Mouse (Mus musculus): ENCODE results near the gene Col9a2.
A peak's percentile ranks its signal among the peaks of the same experiment; 100 is the strongest.
"Not testable (repeated sequence)": the region's sequence is repeated elsewhere in the genome, so short reads cannot be mapped to it uniquely, and the experiment has no call there.

Col9a2 gene

DNA sequence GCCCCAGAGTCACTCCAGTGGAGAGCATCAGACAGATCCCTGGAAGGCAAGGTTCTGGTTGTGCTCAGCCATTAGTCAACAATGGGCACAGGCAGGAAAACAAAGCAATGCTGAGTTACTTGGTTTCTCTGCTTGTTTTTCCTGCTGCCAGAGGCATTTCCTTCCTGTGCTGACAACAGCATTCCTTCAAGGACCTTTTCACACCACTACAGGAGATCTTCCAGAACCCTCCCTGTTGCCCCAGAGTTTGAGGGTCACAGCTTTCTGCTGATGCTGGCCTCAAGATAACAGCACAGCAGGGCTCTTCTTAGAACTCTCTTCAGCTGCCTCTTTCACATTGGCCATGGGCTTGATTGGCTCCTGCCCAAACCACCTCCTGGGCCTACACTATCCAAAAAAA lies 17.3 kb upstream of the Col9a2 start:
- peak; percentile 47 for DNase-seq

DNA sequence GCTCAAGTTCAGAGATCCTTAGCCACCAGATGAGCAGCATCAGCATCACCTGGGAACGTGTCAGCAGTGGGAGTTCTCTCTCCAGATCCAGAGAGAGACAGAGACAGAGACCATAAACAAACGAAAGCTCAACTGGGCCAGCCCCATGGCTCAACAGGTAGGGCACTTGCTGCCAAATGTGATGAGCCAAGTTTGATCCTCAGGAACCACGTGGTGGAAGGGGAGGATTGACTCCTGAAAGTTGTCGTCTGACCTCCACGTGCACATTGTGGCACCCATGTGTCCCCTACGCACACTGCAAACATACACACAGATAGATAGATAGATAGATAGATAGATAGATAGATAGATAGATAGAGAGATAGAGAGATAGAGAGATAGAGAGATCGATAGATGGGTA lies 15.7 kb upstream of the Col9a2 start:
- no peak for DNase-seq

DNA sequence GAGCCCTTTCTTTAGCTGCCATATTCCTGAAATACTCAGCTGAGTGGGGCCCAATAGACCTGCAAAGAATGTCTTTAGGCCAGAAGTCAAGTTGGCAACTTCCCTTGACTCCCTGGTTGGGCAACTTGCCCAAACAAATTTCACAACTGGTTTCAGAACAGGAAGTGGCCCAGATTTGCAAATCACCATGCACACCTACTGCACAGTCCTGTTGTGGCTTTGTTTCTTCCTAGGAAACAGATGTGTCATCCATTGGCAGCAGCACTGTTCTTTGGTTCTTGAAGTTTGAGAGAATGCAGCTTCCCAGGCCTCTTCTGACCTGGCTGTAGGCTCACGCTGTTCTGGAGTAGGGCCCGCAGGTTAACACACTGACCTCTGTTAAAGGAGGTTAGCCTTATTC lies 15.2 kb upstream of the Col9a2 start:
- peak; percentile 48 for DNase-seq

DNA sequence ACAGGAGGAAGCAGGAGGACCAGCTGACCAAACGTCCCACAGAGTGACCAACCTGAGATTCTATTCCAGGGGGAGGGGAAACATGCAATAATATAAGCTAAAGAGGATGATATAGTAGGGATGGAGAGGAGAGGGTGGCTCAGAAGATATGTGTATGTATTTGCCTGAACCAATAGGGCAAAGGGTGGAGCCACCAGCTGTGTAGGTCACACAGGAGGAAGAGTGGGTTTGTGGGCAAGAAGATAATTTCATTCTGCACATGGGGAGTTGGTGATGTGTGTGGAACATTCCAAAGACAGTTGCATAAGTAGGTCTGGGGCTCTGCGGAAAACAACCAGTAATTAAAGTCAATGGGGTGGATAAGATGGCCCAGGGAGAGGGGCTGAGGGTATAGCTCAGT lies 13.5 kb upstream of the Col9a2 start:
- DNase-seq = no peak

DNA sequence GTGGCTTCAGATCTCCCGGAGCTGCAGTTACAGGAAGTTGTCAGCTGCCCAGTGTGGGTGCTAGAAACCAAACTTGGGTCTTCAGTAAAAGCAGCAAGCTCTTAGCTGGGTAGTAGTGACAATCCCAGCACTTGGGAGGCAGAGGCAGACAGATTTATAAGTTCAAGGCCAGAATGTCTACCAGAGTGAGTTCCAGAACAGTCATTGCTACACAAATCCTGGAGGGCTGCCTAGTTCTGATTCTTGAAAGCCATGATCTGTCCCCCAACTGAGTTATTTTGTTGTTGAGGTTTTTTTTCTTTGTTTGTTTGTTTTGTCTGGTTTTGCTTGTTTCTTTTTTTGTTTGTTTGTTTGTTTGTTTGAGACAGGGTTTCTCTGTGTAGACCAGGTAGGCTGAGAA lies 11.0 kb upstream of the Col9a2 start:
- DNase-seq = no peak

DNA sequence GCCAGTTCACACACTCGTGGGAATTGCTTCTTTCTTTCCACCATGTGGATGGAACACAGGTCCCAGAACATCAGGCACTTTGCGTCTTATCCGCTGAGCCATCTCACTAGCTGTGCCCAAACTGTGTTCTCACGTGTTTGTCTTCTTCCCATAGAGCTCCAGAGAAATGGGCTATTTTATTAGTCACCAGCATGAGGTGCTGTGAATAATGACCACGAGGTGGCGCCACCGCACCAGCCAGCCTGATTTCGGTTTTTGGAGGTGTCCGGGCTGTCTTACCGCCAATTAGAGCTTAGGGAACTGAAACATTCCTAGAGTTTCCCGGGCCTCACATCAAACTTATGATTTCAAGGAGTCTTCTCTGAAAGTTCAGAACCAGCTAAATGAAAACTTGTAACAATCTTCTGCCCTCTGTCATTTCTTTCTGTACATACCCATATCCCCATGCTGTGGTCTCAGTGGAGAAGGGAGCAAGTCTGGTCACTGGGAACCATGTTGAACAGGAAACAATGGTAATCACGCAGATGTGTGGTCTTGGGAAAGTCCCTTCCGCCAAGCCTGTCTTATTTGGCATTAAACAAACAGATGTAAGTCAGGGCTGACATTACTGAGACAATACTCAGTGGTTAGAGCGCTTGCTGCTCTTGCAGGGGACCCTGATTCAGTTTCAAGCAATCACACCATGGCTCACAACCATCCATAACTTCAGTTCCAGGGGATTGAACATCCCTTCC lies 10.4 kb upstream of the Col9a2 start:
- DNase-seq = peak; percentile 76

DNA sequence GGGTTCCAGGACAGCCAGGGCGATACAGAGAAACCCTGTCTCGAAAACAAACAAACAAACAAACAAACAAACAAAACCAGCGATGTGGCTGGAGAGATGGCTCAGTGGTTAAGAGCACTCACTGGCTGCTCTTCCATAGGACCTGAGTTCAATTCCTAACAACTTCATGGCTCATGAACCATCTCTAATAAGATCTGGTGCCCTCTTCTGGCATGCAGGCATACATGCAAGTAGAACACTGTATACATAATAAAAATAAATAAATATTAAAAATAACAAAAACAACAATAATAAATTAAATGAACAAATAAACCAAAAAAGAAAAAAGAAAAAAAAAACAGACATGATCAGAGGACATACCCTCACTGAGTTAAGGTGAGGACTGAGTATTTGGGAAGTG lies 9.6 kb upstream of the Col9a2 start:
- DNase-seq = no peak

DNA sequence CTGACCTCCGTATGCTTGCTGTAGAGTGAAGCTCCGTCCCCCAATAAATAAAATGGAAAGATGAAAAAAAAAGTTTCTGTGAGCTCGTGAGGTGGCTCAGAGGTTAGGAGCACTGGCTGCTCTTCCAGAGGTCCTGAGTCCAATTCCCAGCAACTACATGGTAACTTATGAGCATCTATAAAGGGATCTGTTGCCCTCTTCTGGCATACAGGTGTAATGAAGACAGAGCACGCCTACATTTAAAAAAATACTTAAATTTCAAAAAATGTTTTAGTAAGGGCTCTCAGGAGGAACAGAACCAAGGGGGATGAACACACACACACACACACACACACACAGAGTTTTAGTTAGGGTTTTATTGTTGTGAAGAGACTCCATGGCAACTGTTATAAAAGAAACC lies 7.7 kb upstream of the Col9a2 start:
- DNase-seq = no peak

DNA sequence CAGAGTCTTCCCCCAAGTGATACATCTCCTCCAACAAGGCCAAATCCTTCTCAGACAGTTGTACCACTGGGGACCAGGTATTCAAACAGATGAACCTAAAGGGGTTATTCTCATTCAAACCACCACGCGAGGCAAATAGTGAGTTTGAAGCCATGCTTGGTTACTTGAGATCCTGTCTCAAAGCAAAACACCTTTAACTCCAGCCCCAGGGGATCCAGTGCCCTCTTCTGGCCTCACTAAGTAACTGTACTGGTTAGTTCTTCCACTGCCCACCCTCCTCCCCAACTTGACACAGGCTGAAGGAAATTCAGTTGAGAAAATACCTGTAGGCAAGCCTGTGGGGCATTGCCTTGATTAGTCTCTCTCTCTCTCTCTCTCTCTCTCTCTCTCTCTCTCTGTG lies 6.2 kb upstream of the Col9a2 start:
- peak; percentile 29 for DNase-seq

DNA sequence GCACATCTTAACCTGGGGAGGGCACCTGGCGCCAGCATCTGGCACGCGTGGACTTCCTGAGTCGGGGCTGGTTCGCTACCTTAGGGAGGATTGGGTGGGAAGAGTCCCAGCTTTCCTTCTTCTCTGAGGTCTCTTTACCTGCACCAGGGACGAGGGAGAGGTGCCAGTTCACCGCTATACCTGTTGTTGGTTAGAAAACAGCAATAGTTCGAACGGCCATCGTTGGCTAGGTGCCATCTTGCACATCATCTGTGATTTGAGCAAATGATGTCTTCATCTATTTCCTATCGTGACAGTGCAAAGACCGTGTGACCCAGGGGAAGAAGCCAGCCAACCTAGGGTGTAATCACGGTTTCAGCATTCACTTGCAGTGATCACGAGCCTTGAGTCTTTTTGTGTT lies 1.1 kb downstream of the Col9a2 start:
- no peak for DNase-seq

DNA sequence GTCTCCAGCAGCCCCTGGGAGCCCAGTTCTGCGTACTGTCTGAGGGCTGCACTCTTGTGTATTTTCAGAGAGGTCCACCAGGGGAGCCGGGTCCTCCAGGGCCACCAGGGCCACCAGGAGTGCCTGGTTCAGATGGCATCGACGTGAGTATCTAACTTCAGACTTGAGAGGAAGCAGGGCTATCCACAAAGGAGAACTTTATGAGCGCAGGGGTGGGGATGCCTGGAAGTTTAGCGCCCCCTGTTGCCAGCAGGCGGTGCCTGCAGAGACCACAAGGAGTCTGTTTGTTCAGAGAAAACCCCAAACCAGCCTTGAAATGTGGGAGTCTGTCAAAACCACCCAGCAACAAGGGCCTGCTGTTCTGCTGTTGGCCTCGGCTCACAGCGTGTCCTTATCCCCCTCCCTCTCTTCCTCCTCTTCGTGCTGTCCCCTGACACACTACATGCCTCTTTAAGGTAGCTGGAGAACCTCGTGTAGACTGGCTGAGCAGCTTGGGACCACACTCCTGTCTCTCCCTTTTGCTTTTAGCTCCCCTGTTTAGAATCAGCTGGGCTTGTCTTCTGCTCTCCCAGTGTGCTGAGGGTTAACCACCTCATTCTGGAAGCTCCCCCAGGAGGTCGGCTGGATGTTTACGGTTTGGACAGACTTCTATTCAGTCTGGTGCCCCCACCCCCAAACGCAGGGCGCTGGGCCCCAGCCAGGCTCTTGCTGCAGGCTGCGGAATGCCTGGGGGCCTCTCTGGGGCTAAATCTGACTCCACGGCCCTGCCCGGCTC lies 1.9 kb downstream of the Col9a2 start:
- peak; percentile 77 for DNase-seq

DNA sequence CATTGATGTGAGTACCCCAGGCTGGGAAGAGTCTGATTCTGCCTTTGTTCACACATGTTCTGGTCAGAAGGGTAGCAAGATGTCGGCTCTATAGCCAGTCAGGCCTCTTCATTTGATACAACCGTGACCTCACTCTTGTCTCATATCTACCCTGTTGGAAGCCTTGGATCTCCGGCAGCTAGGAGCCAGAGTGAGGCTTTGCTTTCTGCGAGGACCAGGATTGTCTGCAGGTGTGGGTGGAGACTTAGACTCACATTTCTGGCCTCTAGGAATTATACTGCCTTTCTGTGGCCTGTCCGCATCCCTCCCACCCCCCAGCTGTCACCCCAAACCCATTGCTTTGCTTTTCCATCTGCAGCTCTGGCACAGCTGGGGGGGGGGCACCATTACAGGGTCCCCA lies 3.3 kb downstream of the Col9a2 start:
- DNase-seq = no peak

DNA sequence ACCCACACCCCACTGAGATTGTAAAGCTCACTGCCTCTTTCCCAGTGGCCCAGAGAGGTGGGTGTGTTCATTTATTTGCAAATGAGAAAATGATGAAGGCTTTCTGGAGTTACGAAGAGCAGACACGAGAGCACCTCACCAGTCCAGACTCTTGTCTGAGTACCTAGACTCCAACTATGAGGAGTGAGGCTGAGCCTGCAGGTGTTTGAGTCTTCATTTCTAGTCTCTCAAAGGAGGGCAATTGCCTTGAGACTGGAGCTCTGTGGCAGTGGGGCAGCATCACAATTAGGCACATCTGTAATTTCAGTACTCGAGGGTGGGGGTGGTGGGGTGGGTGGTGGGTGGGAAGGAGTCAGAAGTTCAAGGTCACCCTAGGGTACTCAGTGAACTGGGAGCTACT lies 3.8 kb downstream of the Col9a2 start:
- no peak for DNase-seq

DNA sequence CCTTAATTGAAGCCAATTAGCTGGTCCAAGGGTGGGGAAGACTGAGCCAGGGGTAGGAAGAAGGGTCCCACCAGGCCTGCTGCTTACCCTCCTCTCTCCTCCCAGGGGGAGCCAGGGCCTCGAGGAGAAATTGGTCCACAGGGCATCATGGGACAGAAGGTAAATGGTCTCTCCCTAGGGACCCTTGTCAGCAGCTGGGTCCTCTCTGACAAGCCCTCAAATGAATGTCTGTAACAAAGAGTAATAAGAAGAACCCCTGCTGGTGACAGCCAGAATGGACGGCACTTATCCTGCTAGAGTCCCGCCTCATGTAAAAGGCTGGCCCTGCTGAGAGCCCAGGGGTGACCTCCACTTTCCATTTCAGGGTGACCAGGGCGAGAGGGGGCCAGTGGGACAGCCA lies 12.7 kb downstream of the Col9a2 start:
- DNase-seq = no peak

DNA sequence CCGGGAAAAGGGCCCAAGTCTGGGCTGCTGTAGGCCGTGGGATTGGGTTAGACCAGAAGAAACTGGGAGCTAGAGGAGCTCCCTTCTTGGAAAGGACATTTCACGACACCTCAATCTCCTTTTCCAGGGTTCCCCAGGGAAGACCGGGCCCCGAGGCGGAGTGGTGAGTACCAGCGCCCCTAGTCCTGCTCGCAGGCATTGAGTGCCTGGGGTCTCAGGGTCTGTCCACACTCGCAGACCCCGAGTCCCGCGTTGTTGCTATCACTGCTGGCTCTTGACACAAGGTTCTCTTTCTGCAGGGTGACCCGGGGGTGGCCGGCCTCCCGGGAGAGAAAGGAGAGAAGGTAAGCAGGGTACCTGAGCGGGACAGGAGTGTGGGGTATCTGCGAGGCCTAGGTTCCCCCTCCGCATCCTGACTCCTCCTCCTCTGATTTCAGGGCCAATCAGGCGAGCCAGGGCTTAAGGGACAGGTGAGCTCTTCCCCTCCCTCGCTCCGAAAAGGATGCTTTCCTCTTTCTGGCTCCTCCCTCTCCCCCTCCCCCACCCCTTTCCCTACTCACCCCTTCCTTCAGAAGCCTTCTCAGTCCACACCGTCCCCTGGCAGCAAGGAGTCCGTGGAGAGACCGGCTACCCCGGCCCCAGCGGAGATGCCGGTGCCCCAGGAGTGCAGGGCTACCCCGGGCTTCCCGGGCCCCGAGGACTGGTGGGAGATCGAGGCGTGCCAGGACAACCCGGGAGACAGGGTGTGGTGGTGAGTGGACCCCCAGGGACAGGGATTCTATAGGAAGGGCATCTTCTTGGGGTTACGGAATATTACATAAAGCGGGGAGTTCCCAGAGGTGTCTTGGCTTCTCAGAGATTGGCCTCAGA lies 13.5 kb downstream of the Col9a2 start:
- DNase-seq = no peak

DNA sequence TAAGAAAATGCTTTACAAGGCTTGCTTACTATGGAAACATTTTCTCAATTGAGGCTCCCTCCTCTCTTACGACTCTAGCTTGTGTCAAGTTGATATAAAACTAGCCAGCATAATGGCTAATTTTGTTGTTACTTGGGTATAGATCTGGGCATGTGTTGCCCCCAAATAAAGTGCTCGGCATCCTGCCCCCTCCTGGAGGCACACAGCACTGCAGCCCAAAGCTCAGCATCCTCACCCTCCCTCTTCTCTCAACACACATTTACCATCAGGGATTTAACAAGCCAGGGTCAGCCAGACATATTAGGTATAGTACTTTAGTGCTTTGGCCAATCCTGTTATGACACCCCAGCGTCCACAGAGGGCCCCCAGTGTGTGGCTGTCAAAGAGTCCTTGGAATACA lies 17.2 kb downstream of the Col9a2 start:
- no peak for DNase-seq

DNA sequence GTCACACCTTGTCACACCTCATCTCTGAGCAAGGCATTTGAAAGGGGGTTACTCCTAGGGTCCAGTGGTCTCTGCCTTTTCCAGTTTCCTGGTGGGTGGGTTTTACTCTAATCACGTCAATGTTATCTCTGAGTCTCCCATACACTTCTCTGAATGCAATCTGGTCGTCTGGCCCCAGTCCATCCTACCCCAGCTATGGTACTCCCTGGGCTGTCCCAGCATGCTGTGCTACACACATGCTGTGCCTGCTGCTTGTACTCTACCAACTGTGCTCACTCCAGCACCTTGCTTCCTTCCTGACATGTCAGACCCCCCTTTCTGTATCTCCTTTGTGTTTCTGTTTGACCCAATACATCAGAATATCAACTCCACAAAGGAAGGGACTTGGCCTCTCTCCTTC lies 17.8 kb downstream of the Col9a2 start:
- no peak for DNase-seq

DNA sequence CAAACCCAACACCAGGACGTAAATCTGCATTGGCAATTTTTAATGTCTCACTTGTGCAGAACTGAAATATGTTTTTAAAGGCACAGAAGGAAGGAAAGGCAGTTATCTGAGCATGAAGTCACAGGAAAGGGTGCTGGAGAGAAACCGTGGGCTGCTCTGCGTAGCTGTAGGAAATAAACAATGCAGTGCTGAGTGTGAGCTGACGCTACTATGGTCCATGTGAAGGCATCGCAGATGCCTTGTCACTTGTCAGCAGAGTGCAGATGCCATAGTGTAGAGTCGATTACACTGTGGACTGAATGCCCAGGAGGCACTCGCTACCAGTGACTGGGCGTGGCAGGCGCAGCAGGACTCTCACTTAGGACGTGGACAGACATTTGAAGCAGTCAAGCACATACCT lies 20.0 kb downstream of the Col9a2 start:
- not testable (repeated sequence) for DNase-seq

DNA sequence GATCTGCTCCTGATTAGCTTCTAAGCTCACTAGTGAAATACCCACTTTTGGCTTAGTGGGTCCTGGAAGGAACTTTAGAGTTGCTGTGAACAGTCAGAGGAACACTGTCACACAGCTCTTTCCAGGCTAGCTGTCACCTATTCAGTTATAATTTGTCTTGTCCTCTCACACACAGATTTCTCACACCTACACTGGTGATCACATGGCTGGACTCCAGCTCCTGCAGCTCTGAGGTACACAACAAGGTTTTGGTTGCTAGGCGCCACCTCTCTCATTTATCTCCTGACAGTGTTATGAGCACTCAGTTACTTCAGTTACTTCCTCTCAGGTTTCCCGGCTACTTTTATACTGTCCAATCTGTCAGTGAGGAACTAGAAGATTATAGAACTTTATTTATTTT lies 26.2 kb downstream of the Col9a2 start:
- DNase-seq = no peak

DNA sequence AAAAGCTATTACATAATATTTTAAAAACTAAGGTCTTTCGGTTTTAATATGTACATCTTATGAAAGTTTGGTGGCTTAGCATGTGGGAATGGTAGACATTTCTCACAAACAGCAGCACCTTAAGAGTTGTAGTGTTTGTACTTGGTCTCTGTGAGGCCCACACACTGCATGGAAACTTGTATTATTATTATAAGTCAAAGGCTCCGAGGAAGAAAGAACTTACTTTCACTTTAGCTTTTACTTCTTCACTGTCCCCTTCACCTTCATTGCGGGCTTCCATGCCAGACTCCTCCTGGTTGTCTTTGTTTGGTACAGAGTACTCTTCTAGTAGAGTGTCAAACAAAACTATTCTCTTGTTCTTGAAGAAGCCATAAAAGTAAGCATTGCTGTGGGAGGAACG lies 35.1 kb downstream of the Col9a2 start:
- DNase-seq = no peak

DNA sequence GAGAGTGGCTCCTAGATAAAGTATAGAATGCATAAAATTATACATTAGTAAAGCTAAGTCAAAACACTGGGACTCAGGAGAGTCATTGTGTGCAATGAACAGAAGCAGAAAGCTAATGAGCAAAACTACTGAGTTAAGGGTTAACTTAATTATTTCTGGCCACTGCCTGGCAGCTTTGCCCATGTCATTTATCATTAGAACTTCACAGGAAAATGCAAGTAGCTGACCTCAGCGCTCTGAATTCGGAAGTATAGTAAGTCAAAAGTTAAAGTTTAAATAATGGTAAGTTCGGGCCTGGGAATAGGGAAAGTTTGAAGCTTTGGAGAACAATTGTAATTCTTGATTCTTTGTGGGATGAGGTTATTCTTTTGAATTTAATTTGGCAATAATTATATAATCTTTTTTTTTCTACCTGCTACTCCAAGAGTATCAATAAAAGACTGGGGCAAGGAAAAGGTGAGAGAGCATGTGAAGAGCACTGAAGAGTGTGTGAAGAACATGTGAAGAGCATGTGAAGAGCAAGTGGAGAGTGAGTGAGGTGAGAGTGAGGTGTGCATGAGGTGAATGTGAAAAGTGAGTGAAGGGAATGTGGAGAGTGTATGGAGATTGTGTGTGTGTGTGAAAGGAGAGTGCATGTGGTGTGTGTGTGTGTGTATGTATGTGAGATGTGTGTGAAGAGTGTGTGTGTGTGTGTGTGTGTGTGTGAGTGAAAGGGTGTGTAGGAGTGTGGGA lies 38.9 kb downstream of the Col9a2 start:
- DNase-seq = peak; percentile 27

DNA sequence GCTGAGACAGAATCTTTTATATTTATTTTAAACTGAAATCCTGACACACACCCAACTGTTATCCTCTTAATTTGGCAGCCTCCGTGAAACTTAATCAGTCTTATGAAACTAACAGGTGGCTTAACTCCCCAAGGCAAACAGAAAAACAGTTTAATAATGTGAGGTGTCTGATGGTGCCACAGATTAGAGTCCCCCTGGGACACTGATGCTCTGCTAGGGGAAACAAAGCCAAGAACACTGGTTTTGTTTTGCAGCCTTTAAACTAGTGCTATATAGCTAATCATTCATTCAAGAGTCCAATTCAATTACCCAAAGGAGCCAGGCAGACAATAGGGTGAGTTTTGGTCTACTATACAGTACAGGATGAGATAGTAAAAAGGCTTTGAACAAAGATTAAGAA lies 41.2 kb downstream of the Col9a2 start:
- no peak for DNase-seq

DNA sequence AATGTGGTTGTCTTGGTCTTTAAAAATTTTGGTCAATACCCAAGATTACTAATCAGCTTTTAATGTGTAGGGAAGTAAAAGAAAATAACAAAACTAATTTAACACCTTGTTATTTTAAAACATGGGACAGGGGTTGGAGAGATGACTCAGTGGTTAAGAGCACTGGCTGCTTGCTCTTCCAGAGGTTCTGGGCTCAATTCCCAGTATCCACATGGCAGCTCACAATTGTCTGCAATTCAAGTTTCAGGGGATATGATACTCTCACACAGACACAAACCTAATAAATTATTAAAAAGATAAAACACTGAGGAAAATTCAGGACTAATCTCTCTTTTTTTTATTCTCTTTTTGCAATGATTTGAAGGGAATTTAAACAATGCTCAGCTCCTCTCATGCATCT lies 45.3 kb downstream of the Col9a2 start:
- no peak for DNase-seq

All from kidney, postnatal 10 days (tissue).